Mouse (Mus musculus) kidney, adult 2 months (tissue): ENCODE results near the gene Btbd18. TPM values are rescaled to one million over a fixed set of nuclear protein-coding genes. Genes with fewer than 3 reads are reported as not detected.

ENCODE experiments used
- DNase-seq: peaks from one replicate; pipeline ENCODE4 v3.0.0; 2021
- H3K27ac ChIP-seq: fragments of 200-500 bp; 2 replicates; pipeline ENCODE4 v1.5.1; 2012; ENCODE audit warnings: low read depth, low read length, control low read depth, inconsistent platforms; ENCODE audit not compliant: insufficient read depth
- H3K27me3 ChIP-seq: fragments of 200-500 bp; replicated peaks from 2 replicates; pipeline ENCODE4 v1.6.1; 2012; ENCODE audit warnings: mild to moderate bottlenecking, moderate library complexity, low read length, inconsistent platforms; ENCODE audit not compliant: control insufficient read depth, insufficient read depth
- H3K36me3 ChIP-seq: fragments of 200-500 bp; 2 replicates; pipeline ENCODE4 v1.6.1; 2012; ENCODE audit warnings: mild to moderate bottlenecking, moderate library complexity, low read length, inconsistent platforms; ENCODE audit not compliant: control insufficient read depth, insufficient read depth
- H3K4me1 ChIP-seq: fragments of 200-500 bp; 2 replicates; pipeline ENCODE4 v1.6.1; 2011; ENCODE audit warnings: low read length; ENCODE audit not compliant: control insufficient read depth, insufficient read depth
- H3K4me3 ChIP-seq: fragments of 200-500 bp; 2 replicates; pipeline ENCODE4 v1.5.1; 2011; ENCODE audit warnings: mild to moderate bottlenecking, low read depth, low read length, control low read depth; ENCODE audit not compliant: insufficient read depth
- CTCF ChIP-seq: fragments of 200-500 bp; conservative IDR thresholded peaks from 2 replicates; pipeline ENCODE4 v1.5.1; 2011; ENCODE audit warnings: low read depth, mild to moderate bottlenecking, control low read depth, low read length, moderate library complexity, mixed read lengths; ENCODE audit not compliant: insufficient read depth, insufficient read length
- POLR2A ChIP-seq: fragments of 200-500 bp; IDR thresholded peaks from one replicate; pipeline ENCODE4 v1.6.1; 2011; ENCODE audit warnings: low read depth, low read length, control low read depth
- WGBS: fragments of 180-500 bp; shearing (Covaris S2); methylation state at CpG from one replicate; pipeline ENCODE4 v1.1.7; 2018; 5-methylcytosine and 5-hydroxymethylcytosine counted together
- polyA plus RNA-seq: library from polyadenylated mRNA; depleted of rRNA; stranded (reverse); fragments of >200 nt; gene quantifications from 2 replicates; pipeline ENCODE4 v1.2.3, GENCODE M21; 2012

The Btbd18 gene
- polyA plus RNA-seq, 1 experiment, result 0.02 TPM

GRCm38 (mm10) chr2:84679016-84679415, 20.1 kb downstream of the Btbd18 start, which contains the start of gene Tmx2:
Tmx2 (minus strand) TSS chr2:84679140.
- H3K4me3 ChIP-seq, result peak within 1 kb of the TSS; percentile 96
- H3K27ac ChIP-seq, result no peak within 1 kb of the TSS
- DNase-seq, result no peak
- H3K36me3 ChIP-seq, result no peaks in the 10 kb centered on the region; the same call in 1 of the 2 replicates
- no peak for TF ChIP-seq POLR2A
- no peak for TF ChIP-seq CTCF
- H3K27me3 ChIP-seq, result no peaks in the 10 kb centered on the region
- WGBS, result 11% methylated on average over 8 of the region's 8 CpGs
- no peaks in the 10 kb centered on the region; the same call in 1 of the 2 replicates for H3K4me1 ChIP-seq

GRCm38 (mm10) chr2:84682605-84683183, 23.8 kb downstream of the Btbd18 start:
- H3K27ac ChIP-seq, result no peak overlapping the region
- H3K27me3 ChIP-seq, result no peaks in the 10 kb centered on the region
- TF ChIP-seq POLR2A (no peak), CTCF (no peak)
- H3K36me3 ChIP-seq, result peaks cover 4% of the 10 kb centered on the region
- DNase-seq, result no peak
- H3K4me1 ChIP-seq, result no peaks in the 10 kb centered on the region; the same call in 1 of the 2 replicates
- WGBS, result 74% methylated on average over 6 of the region's 6 CpGs
- no peak overlapping the region for H3K4me3 ChIP-seq

- Histone ChIP-seq H3K27ac (no peak overlapping the region), H3K4me1 (no peaks in the 10 kb centered on the region), H3K27me3 (no peaks in the 10 kb centered on the region), H3K4me3 (no peak overlapping the region), H3K36me3 (peaks cover 14% of the 10 kb centered on the region)
- WGBS, result 72% methylated on average over 2 of the region's 2 CpGs
- no peak for DNase-seq
- TF ChIP-seq CTCF, result no peak
- TF ChIP-seq POLR2A, result no peak
Observed at GRCm38 (mm10) chr2:84688080-84688844, 29.4 kb downstream of the Btbd18 start.

- Histone ChIP-seq H3K4me1 (no peaks in the 10 kb centered on the region), H3K4me3 (no peak overlapping the region), H3K36me3 (peaks cover 14% of the 10 kb centered on the region), H3K27ac (no peak overlapping the region), H3K27me3 (no peaks in the 10 kb centered on the region)
- TF ChIP-seq CTCF, result no peak
- no peak for TF ChIP-seq POLR2A
- 88% methylated on average over 12 of the region's 12 CpGs for WGBS
- no peak for DNase-seq
Observed at GRCm38 (mm10) chr2:84690050-84690449, 31.2 kb downstream of the Btbd18 start.

GRCm38 (mm10) chr2:84695007-84695695, 36.3 kb downstream of the Btbd18 start:
- WGBS, result 78% methylated on average over 5 of the region's 5 CpGs
- H3K27ac ChIP-seq, result no peak overlapping the region
- H3K27me3 ChIP-seq, result no peaks in the 10 kb centered on the region
- H3K4me1 ChIP-seq, result no peaks in the 10 kb centered on the region
- no peak for DNase-seq
- H3K4me3 ChIP-seq, result no peak overlapping the region
- no peak for TF ChIP-seq POLR2A
- no peak for TF ChIP-seq CTCF
- H3K36me3 ChIP-seq, result peaks cover 6% of the 10 kb centered on the region

- H3K4me3 ChIP-seq, result no peak overlapping the region
- TF ChIP-seq POLR2A (no peak), CTCF (no peak)
- H3K27me3 ChIP-seq, result no peaks in the 10 kb centered on the region
- H3K36me3 ChIP-seq, result no peaks in the 10 kb centered on the region; the same call in 1 of the 2 replicates
- WGBS, result 88% methylated on average over 1 of the region's 1 CpGs
- peaks cover 7% of the 10 kb centered on the region; the same call in 1 of the 2 replicates for H3K4me1 ChIP-seq
- no peak for DNase-seq
- no peak overlapping the region for H3K27ac ChIP-seq
Observed at GRCm38 (mm10) chr2:84703497-84703896, 44.6 kb downstream of the Btbd18 start.

- no peak for DNase-seq
- H3K36me3 ChIP-seq, result no peaks in the 10 kb centered on the region; the same call in 1 of the 2 replicates
- no peaks in the 10 kb centered on the region for H3K27me3 ChIP-seq
- no peak overlapping the region for H3K4me3 ChIP-seq
- H3K27ac ChIP-seq, result no peak overlapping the region
- WGBS, result 47% methylated on average over 5 of the region's 5 CpGs
- peaks cover 7% of the 10 kb centered on the region; the same call in 1 of the 2 replicates for H3K4me1 ChIP-seq
- TF ChIP-seq POLR2A (no peak), CTCF (no peak)
Observed at GRCm38 (mm10) chr2:84704329-84704728, 45.5 kb downstream of the Btbd18 start.
